Mouse (Mus musculus) erythroblast, embryonic 14.5 days (primary cell): Measurements from ENCODE around the gene Mpnd.

Experiments
- GATA1 ChIP-seq: IDR thresholded peaks from 2 replicates; pipeline ENCODE4 v1.6.1; 2012; ENCODE audit warnings: low read length, inconsistent platforms, mixed read lengths
- TAL1 ChIP-seq: IDR thresholded peaks from 3 replicates; pipeline ENCODE4 v1.6.1; 2012; ENCODE audit warnings: low read length, inconsistent platforms, mixed read lengths

DNA sequence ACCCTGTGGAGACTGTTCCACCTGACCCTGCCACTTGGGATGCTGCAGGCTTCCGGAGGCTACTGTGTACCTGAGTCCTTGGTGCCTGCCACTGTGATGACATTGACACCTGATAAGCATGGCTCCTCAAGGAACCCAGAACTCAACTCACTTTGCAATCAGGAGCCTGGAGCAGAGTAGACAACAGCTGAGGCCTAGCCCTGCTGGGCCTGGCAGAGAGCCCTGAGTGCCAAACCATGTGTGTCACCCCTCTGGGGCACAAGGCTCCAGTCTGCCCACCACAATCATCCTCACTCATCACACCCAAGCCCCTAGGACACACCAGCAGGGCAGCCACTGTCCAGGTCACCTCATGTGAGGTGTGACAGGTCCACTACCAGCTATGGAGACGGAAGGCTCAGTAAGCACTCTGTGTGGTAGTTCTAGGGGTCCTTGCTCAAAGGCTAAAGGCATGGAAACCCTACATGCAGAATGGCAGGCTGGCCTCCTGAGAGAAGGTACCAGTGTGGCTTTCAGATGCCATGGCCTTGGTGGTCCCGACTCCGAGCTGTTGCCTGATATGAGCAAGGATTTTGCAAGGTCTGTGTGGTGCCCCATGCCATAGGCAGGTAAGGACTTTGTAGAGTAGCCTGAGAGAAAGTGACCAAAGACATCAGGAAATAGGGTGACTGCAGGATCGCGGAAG, 15.0 kb downstream of the Mpnd start:
- TF ChIP-seq GATA1 (no peak), TAL1 (no peak)
